Mouse (Mus musculus) urinary bladder, postnatal 36 days (tissue): ENCODE data around the gene Ier5.

Experiments used
- DNase-seq, 2 experiments: peaks; one replicate each; pipeline ENCODE4 v3.0.0; 2022; ENCODE audit warnings: low spot score in 2 of 2, mixed read lengths in 1 of 2

Ier5 gene

DNA sequence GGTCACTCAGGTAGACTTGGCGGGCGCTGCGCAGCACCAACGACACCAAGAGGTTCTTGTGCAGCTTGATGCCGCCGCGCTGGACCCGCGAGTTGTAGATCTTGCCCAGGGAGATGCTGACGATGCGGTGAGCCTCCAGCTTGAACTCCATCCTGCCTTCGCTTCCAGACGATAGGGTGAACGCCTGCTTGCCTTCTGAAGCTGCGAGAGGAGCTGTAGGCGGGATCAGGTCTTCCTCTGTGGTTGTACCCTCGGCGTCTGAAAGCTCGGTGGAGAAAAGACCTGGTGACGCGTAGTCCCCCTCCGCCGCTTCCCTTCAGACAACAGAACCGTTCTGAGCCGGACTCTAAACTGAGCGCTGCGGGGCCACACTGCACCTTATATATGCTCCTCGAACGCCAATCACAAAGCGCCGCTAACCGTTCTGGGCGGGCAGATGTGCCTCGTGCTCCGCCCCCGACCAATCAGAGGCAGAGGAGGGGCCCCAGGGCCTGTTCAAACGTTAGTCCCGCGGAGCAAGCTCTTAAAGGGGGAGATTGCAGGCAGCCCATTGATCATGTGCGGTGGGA lies at the start of gene Ier5:
TSS of gene Ier5 (minus strand) at position 357 of the 569 bp plus-strand sequence.
- DNase-seq = peak; percentile 93 to 96

GRCm38 (mm10) chr1:155147228-155147627 lies 47.8 kb upstream of the Ier5 start:
- DNase-seq = no peak

DNA sequence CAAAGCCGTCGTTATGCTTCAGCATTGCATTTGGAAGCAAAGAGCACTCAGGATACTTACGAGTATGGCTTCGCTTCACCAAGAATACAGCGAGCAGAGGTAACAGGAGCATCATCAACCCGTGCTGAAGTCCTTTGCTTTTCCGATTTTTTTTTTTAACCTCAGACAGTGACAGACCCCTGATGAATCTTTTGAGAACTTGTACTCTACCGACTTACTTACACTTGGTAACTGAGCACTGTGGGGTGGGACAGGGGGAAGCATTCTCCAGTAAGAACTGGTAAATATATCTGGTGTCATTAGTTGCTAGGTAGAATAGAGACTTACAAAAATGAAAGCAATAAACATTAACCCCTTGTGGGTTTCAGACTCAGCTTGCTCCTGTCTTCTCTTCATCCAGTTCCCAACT lies 47.1 kb upstream of the Ier5 start, which contains the start of gene Mr1:
TSS of gene Mr1 (minus strand) at position 243 of the 409 bp plus-strand sequence.
- peak in 1 of 2 experiments; percentile 12 for DNase-seq

- DNase-seq = peak in 1 of 2 experiments; percentile 10
These were observed 46.2 kb upstream of the Ier5 start for GRCm38 (mm10) chr1:155145620-155146019.

- DNase-seq = peak in 1 of 2 experiments; percentile 65
These were observed 40.6 kb upstream of the Ier5 start for GRCm38 (mm10) chr1:155140076-155140475.

- peak; percentile 52 to 82 for DNase-seq
These were observed 39.4 kb upstream of the Ier5 start for GRCm38 (mm10) chr1:155138795-155139194.

GRCm38 (mm10) chr1:155134866-155135265 lies 35.4 kb upstream of the Ier5 start:
- DNase-seq = no peak

- DNase-seq = no peak
These were observed 28.0 kb upstream of the Ier5 start for GRCm38 (mm10) chr1:155127429-155127934.

- no peak for DNase-seq
These were observed 27.3 kb upstream of the Ier5 start for GRCm38 (mm10) chr1:155126716-155127115.

DNA sequence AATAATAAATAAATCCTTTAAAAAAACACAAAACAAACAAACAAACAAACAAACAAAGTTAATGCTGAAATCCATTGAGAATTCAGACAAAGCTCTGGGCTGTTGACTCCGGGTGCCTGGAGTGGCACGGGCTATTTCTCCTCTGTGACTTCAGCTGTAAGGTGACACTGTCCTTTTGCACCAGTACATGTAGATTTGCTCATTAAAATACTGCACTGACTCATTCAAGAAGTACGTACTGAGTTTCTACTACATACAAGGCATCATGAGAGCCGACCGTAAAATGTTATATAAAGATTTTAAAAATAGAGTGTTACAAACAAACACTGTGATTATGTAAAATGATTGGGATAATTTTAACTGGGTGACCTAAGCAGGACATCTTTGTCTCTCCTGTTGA lies 25.0 kb upstream of the Ier5 start:
- no peak for DNase-seq

DNA sequence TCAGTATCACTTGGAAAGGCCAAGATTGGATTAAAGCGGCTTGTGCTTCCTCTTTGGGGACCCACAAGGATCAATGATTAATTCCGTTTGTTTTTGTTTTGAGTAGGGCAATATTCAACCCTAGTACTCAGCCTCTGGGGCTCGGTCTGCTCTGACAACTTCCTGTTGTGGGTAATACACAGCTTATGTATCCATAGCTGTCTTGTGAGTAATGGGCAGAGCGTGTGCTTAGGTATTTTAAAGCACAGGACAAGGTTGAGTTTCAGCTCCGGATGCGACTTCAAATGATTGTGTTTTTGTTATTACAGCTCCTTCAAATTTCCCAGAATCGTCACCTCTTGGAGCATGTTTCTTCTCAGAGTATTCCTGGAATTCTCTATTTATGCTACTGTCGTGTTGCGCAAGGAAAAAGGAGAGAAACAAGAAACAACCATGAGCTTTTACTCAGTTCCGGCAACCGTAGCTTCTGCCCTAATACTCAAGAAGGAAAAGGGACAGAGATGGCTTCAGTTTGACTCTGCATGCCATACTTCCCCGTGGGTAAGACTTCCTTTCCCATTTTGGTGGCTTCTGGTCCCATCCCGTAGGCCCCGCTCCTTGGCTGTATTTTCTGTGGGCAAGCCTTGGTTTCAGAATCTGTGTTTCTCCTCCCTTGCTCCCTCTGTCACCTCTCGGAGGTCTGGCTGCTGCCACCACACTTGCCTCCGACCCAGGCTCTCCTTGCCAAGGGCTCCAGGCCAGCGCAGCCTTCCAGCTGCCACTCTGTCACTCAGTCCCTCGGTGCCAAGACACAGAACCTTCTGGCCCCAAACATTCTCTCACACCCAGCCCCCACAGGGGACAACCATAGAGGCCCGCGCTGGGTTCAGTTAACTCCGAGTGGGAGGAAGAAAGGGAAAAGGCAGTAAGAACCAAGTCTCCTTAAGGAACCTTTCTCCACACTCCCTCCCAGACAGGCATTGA lies 22.8 kb upstream of the Ier5 start:
- DNase-seq = peak in 1 of 2 experiments; percentile 45

- DNase-seq = no peak
These were observed 20.3 kb upstream of the Ier5 start for GRCm38 (mm10) chr1:155119719-155120118.

GRCm38 (mm10) chr1:155113946-155114345 lies 14.5 kb upstream of the Ier5 start:
- no peak for DNase-seq

- DNase-seq = no peak
These were observed 13.4 kb upstream of the Ier5 start for GRCm38 (mm10) chr1:155112875-155113274.

- no peak for DNase-seq
These were observed 12.7 kb upstream of the Ier5 start for GRCm38 (mm10) chr1:155112118-155112517.

DNA sequence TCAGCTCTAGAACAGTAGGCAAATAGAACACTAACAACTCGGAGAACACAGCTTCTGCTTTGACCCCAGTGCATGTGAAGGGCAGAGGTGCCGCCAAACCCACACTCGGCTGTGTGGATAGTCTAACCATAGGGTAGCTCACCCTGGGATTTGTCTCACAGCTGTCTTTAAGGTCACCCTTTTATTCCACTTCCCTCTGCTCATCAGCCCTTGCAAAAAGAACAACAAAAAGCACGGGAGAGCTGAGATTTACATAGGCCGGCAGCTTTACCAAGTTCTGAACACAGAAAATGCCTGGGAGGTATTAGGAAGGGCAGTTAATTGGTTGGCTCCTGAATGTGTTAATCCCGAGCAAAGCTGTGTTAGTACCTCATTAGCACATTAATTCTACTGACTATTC lies 12.1 kb upstream of the Ier5 start:
- DNase-seq = no peak

- DNase-seq = no peak
These were observed 10.2 kb upstream of the Ier5 start for GRCm38 (mm10) chr1:155109387-155110350.

DNA sequence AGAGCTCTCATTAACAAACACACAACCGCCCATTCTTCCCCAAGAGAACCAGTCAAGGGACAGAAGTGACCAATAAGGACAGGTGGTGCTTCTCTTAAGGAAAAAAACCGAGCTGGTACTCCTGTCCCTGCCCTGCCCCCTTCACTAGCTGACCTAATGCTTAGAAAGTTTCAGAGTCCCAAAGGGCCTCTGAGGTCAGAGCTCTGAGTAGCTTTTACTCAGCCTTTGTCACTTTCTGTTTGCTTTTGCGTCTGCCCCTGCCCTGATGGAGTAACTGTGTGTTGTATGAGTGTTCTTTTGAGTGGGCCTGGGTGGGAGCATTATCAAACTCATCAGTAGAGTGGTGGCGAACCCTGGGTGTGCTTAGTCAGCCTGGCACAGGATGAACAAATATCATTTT lies 9.0 kb upstream of the Ier5 start:
- DNase-seq = no peak

- DNase-seq = no peak
These were observed 8.4 kb upstream of the Ier5 start for GRCm38 (mm10) chr1:155107843-155108242.

GRCm38 (mm10) chr1:155106310-155106709 lies 6.9 kb upstream of the Ier5 start:
- DNase-seq = no peak

DNA sequence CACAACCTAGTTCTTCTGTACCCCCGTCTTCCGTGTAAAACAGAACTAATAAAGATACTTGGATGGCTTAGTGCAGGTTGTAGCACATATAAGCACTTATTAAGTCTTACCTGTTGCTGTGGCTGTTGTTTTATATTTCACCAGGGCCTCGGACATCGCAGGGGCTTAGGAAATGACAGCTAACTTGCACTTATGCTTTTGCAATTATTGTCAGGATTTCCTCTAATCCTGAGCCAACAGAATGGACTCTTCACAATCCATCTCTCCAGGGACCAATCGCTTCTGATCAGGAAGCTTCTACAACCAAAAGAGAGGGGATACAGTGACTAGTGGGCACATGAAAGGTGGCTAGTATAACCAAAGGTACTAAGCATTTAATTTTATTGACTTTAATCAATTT lies 4.6 kb upstream of the Ier5 start:
- DNase-seq = no peak
